Mouse (Mus musculus): Measurements from ENCODE around the gene Mxi1.
A peak's percentile ranks its signal among the peaks of the same experiment; 100 is the strongest.
"Not testable (repeated sequence)": the region's sequence is repeated elsewhere in the genome, so short reads cannot be mapped to it uniquely, and the experiment has no call there.

The Mxi1 gene

DNA sequence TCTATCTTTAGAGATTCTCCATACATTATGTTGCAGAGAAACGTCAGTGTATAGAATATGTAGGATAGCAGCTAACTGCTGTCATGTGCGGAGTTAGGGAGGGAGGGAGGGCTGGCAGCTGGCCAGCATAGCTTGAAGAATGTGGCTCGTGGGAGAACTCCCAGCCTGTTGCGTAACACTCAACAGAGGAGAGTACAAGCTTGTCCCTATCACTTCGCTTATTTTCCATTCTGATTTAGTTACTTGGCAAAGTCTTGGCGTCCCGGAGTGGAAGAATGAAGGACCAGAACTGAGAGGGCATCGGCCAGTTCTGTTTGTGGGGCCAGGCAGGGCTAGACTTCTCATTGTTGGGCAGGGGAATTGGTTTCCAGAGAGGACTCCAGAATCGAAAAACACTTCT lies 54.6 kb downstream of the Mxi1 start:
- no peak for DNase-seq (ENCODE audit: low spot score)

DNA sequence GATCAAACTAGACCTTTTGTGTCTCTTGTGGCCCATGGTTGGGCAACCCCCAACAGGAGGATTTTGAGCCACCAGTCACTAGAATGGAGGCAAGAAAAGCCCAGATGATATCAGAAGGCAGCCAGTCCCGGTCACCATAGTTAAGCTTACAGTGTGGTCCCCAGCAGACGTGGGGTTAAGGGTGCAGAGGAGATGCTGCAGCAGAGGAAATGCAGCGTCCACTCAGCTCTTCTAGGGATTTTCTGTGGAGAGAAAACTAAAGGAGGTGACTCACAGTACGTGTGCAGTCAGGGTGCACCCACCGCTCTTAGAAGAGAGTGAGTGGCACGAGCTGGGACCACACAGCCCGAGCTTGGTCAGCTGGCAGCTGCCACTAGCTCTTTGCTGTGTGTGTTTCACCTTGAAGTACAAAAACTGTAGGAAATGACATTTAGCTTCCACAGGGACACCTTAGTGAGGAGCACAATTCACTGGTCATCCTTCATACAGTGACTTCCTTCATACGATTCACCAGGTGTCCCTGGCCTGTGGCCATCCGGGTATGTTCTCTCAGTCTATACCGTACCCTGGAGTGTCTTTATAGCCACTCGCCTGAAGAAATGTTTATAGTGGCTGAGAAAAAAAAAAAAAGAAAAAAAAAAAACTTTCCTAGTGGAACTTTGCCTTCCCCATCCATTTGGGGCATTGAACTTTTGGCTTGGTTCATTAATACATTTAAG lies 55.9 kb downstream of the Mxi1 start:
- DNase-seq (ENCODE audit: low spot score) = no peak

DNA sequence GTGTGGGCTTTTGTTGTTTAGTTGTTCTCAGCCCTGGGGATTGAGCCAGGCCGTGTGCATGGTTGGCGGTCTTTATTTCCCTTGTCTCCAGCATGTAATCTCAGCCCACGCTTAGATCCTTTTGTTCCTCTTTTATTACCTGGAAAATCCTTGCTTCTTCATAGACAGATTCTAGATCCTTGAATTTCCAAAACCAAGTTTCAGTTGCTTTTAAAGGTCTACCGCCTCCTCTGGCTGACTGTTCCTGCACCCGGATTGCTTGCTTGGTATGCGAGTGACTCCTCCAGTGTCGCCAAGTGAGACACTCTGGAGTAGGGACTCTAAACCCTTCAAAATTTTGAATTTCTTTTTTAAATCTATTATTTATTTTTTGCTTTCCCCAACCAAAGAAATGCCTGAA lies 56.6 kb downstream of the Mxi1 start:
- no peak for DNase-seq (ENCODE audit: low spot score)

- DNase-seq (ENCODE audit: low spot score) = peak; percentile 90
Measured at GRCm38 (mm10) chr19:53369469-53370043, 59.2 kb downstream of the Mxi1 start.

- no peak for DNase-seq (ENCODE audit: low spot score)
Measured at GRCm38 (mm10) chr19:53370233-53370632, 59.9 kb downstream of the Mxi1 start.

- DNase-seq (ENCODE audit: low spot score) = no peak
Measured at GRCm38 (mm10) chr19:53371666-53372065, 61.3 kb downstream of the Mxi1 start, which contains the start of gene Gm10197. TSS of gene Gm10197 (minus strand) at chr19:53371766.

DNA sequence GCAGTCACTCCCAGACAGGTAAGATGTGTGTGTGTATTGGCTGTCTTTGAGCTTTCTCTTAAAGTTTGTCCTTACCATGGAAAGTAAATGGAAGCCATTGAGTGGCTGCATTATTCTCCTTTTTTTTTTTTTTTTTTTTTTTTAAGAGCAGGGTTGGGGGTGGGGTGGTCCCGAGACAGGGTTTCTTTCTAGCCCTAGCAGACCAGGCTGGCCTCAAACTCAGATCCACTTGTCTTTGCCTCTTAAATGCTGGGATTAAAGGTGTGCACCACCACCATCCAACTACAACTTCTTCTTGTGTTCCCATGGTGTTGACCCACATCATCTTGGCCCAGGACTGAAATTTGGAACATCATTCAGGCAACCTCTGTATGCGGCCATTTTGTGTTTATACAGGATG lies 63.3 kb downstream of the Mxi1 start:
- no peak for DNase-seq (ENCODE audit: low spot score)

- no peak for DNase-seq (ENCODE audit: low spot score)
Measured at GRCm38 (mm10) chr19:53375299-53375698, 65.0 kb downstream of the Mxi1 start.

GRCm38 (mm10) chr19:53375816-53376215 lies 65.5 kb downstream of the Mxi1 start:
- DNase-seq (ENCODE audit: low spot score) = no peak

DNA sequence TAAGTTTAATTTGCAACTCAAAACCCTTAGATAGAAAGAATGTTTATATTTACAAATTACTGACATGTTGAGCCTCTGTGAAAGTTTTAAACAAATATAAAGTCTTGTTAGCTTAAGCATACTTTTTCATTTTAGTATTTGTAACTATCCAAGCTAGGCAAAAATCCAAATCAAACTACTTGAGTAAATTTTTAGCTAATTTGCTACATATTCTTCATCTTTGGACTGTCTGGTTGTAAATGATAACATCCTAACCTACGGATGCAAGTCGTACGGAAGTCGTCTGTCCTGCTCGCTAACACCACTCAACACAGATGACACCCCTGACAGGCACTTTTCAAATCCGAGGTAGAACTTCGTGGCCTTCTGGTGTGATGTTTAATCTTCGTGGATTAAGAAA lies 67.3 kb downstream of the Mxi1 start:
- no peak for DNase-seq (ENCODE audit: low spot score)

DNA sequence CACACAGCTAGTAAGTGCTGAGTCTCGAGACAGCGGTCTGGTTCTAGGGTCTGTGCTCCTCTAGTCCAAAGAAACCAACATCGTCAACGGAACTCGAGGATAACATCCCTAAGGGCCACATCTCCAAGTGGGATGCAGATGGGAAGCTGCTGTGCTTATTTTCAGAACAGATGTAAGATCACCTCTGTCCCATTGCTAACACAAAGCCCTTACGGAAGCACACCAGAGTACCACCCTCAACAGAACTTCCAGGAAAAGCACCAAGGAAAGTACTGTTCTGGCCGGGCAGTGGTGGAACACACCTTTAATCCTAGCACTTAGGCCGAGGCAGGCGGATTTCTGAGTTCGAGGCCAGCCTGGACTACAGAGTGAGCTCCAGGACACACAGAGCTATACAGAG lies 68.1 kb downstream of the Mxi1 start:
- DNase-seq (ENCODE audit: low spot score) = no peak

DNA sequence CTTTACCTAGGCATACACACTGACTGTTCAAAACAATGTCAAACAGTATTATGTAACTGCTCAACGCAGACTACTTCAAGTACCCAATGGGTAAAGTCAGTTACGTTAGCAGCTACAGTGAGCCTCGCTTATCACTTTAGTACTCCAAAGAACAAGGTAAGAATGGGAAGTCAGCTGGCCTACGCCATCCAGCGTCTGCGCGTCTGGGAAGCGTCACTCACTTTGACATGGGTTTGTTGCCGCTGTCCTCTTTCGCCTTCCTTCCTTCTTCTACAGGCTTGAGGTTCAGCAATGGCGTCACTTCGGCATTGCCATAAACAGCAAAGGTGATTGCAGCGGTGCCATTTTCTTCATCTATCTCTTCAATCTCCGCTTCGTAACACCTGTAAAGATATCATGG lies 73.0 kb downstream of the Mxi1 start:
- no peak for DNase-seq (ENCODE audit: low spot score)

GRCm38 (mm10) chr19:53389417-53389816 lies 79.1 kb downstream of the Mxi1 start:
- DNase-seq (ENCODE audit: low spot score) = no peak

GRCm38 (mm10) chr19:53389851-53390431 lies 79.6 kb downstream of the Mxi1 start:
- DNase-seq (ENCODE audit: low spot score) = peak; percentile 51

- peak; percentile 100 for DNase-seq (ENCODE audit: low spot score)
Measured at GRCm38 (mm10) chr19:53390495-53391007, 80.2 kb downstream of the Mxi1 start, which contains the start of gene Smndc1. TSS of gene Smndc1 (minus strand) at chr19:53390578.

- no peak for DNase-seq (ENCODE audit: low spot score)
Measured at GRCm38 (mm10) chr19:53391386-53391785, 81.1 kb downstream of the Mxi1 start.

DNA sequence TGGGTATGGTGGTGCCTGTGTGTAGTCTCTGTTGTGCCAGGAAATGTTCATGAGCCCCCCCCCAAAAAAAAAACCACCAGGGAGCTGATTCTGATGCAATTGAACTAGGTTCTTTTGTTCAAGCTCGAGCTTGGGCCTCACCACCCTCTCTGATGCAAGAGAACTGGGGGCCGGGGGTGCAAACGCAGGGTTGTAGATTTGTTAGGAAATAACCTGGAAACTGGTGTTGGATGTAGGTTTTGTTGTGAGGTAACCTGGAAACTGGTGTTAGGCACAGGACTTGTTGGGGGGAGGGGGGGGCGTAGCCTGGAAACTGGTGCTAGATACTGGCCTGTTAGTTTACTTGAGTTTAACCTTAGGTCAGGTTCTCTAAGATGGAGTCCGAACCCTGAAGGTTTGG lies 81.5 kb downstream of the Mxi1 start:
- no peak for DNase-seq (ENCODE audit: low spot score)

DNA sequence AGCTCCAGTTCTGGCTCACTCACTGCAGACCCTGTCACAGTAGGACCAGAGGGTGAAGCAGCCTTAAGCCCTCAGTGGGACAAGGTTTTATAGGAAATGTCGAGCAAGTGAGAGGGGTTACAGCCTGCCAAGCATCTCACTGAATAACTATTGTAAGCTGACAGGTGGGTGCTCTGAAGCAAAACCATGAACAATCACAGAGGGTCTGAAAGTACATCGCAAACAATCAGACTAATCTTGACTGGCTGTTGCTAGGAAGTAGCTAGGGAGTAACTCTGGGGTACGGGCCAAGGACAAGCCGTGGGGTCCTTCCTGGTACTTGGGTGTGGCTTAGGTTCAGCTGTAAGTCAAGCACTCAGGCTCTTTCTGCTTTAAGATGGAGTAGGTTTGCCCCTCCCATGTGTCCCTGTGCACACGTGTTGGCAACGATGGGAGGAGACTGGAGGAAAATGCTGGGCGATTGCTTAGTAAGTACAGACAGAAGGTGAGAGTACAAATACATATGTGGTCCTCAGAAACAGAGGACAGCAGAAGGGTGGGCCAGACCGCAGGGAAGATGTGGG lies 82.5 kb downstream of the Mxi1 start:
- DNase-seq (ENCODE audit: low spot score) = no peak

DNA sequence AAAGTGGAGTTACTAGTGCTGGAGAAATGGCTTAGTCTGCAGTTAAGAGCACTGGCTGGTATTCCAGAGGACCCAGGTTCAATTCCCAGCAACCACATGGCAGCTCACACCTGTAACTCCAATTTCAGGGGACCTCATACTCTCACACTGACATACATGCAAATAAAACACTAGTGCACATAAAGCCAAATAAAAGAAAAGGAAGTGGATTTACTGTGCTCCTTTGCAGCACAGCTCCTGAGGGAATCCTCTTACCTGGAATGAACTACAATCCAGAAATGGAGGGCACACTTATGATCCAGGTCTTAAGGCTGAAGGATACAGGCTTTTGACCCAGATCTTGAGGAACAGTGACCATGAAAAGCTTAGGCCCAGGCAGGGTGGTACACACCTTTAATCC lies 83.3 kb downstream of the Mxi1 start:
- DNase-seq (ENCODE audit: low spot score) = no peak

- peak; percentile 79 for DNase-seq (ENCODE audit: low spot score)
Measured at GRCm38 (mm10) chr19:53394552-53394951, 84.2 kb downstream of the Mxi1 start.

DNA sequence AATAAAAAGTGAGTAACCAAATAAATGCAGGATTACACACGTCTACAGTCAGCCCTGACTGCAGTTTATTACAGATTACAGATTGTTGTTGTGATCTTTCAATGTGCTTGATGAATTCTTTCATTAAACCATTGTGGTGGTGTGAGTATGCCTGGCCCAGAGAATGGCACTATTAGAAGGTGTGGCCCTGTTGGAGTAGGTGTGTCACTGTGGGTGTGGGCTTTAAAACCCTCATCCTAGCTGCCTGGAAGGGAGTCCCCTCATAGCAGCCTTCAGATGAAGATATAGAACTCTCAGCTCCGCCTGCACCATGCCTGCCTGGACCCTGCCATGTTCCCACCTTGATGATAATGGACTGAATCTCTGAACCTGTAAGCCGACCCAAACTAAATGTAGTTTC lies 84.6 kb downstream of the Mxi1 start:
- DNase-seq (ENCODE audit: low spot score) = not testable (repeated sequence)

DNA sequence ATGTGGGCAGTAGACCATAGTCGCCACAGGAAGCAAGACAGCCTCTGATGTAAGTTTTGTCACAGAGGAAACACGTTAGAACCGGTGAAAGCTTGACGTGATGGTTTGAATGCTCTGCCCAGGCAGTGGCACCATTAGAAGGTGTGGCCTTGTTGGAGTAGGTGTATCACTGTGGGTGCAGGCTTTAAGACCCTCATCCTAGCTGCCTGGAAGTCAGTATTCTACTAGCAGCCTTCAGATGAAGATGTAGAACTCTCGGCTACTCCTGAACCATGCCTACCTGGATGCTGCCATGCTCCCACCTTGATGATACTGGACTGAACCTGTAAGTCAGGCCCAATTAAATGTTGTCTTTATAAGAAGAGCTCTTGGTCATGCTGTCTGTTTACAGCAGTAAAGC lies 85.5 kb downstream of the Mxi1 start:
- not testable (repeated sequence) for DNase-seq (ENCODE audit: low spot score)
